Mouse (Mus musculus): Measurements from ENCODE around the gene Myo9b. TPM values are rescaled to one million over a fixed set of nuclear protein-coding genes. Genes with fewer than 3 reads are reported as not detected.

Gene Myo9b
- total RNA-seq, 2 experiments from 2014 or later = 47.3 to 48.5 TPM

- peak; percentile 77 for DNase-seq
- intact Hi-C loops (cut with DNase I) = no loop called here
These were observed 133.8 kb downstream of the Myo9b start for GRCm38 (mm10) chr8:71406099-71407015.

GRCm38 (mm10) chr8:71407441-71407840 lies 134.9 kb downstream of the Myo9b start:
- intact Hi-C loops (cut with DNase I) = no loop called here
- no peak for DNase-seq

GRCm38 (mm10) chr8:71408231-71408630 lies 135.7 kb downstream of the Myo9b start:
- intact Hi-C loops (cut with DNase I) = no loop called here
- DNase-seq = no peak

Other genes starting within 250 kb of the Myo9b start
- 10 to 100 TPM; 38.8 to 39.4 TPM for gene Haus8, start 220 bp downstream of the Myo9b start, total RNA-seq (2021)
- gene Use1, start 94.1 kb downstream of the Myo9b start, total RNA-seq (2021) = 100 to 1,000 TPM; 116 to 117 TPM
- 10 to 100 TPM; 17.9 to 18.5 TPM for gene Ocel1, start 98.6 kb downstream of the Myo9b start, total RNA-seq (2021)
- gene Nr2f6, start 109.2 kb downstream of the Myo9b start, total RNA-seq (2021) = 10 to 100 TPM; 32.2 to 33.1 TPM
- gene Ushbp1, start 123.1 kb downstream of the Myo9b start, total RNA-seq (2021) = 1 to 10 TPM; 6.5 TPM
- 10 to 100 TPM; 75.8 to 88.0 TPM for gene Babam1, start 124.1 kb downstream of the Myo9b start, total RNA-seq (2021)
- 1 to 10 TPM; 2.3 to 3.2 TPM for gene Ankle1, start 133.3 kb downstream of the Myo9b start, total RNA-seq (2021)
- 100 to 1,000 TPM; 113 to 121 TPM for gene Abhd8, start 190.9 kb downstream of the Myo9b start, total RNA-seq (2021)
- gene Mrpl34, start 192.2 kb downstream of the Myo9b start, total RNA-seq (2021) = 10 to 100 TPM; 71.3 to 73.7 TPM
- 100 to 1,000 TPM; 135 to 139 TPM for gene Dda1, start 196.5 kb downstream of the Myo9b start, total RNA-seq (2021)
- gene Ano8, start 213.2 kb downstream of the Myo9b start, total RNA-seq (2021) = 10 to 100 TPM; 88.0 to 91.9 TPM
- 10 to 100 TPM; 23.0 to 24.1 TPM for gene Gtpbp3, start 215.4 kb downstream of the Myo9b start, total RNA-seq (2021)
- 1 to 10 TPM; 6.2 to 7.3 TPM for gene Plvap, start 239.0 kb downstream of the Myo9b start, total RNA-seq (2021)

All from left cerebral cortex, postnatal 4 days (tissue).